Mouse (Mus musculus): ENCODE measurements around the gene Gm14569. TPM values are rescaled to one million over a fixed set of nuclear protein-coding genes. Genes with fewer than 3 reads are reported as not detected.

The Gm14569 gene
- polyA plus RNA-seq (2016; fragmentation: Nextera tagmentation; extraction: Ambion mirVana): not detected in 2 replicates

DNA sequence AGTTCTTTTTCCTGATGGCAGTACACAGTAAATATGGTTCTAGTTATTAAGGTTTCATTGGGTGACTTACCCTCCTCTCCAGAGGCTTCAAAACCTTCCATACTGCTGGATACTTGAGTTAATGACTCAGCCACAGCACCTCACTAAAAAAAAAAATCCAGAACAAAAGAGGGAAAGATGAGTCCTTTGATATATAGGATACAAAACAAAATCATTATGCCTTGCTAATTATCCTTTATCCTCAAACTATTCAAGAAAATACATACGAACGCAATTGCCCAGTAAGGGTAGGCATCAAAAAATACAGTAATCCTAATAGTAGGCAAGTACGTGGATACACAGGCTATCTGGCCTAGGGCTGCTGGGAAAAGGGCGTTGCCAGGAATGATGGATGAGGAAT is at the start of gene Gm14569:
Gene Gm14569 (minus strand): TSS at position 101 of the 400 bp plus-strand sequence.
- 96% methylated on average over 4 of the region's 4 CpGs for WGBS
- no peak for DNase-seq (ENCODE audit: low spot score)
- no peaks in the 10 kb centered on the region for H3K4me1 ChIP-seq (replicated peaks)
- H3K9me3 ChIP-seq: no peaks in the 10 kb centered on the region
- no peak within 1 kb of the TSS for H3K27ac ChIP-seq
- no peak within 1 kb of the TSS for H3K4me3 ChIP-seq
- no peaks in the 10 kb centered on the region for H3K36me3 ChIP-seq
- no peaks in the 10 kb centered on the region for H3K27me3 ChIP-seq (ENCODE audit: insufficient read depth, poor library complexity, severe bottlenecking)

DNA sequence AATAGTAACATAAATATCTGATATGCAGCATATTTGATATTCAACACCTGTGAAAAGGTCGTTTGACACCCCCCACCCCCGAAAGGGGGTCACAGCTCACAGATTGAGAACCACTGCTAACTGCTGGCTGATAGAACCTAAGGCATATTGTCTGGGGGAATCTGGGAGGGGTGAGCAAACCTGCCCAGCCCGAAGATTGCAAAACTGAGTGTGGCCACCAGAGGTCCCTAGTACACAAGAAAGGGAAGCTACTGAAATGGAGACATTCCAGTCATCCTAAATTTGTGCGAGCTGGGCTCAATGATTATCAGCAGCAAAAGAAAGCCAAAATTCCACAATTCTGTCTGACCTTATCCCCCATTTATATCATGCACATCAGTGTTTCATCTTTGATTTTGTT is 42.9 kb upstream of the Gm14569 start:
- Histone ChIP-seq H3K9me3 (no peaks in the 10 kb centered on the region), H3K4me1 (replicated peaks) (no peaks in the 10 kb centered on the region), H3K4me3 (no peak overlapping the region), H3K36me3 (no peaks in the 10 kb centered on the region), H3K27me3 (ENCODE audit: insufficient read depth, poor library complexity, severe bottlenecking) (no peaks in the 10 kb centered on the region), H3K27ac (no peak overlapping the region)
- DNase-seq (ENCODE audit: low spot score): peak; percentile 62
- WGBS: 13% methylated on average over 4 of the region's 4 CpGs

DNA sequence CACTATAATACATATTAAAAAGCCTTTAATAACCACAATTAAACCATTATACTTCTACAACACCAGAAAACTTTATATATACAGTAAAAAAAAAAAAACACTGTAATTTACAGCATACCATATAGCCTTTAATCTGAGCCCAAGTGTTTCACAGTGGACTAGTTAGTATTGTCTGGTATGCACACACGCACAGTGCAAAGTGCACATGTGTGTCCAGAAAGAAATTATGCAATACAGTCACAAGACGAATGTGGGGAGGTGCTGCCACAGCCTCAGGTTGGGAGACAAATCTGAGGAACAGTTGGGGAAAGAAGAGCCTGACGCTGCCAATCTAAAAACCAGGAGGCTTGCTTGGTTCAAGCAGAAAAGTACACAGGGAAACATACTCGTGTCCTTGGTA is 42.1 kb upstream of the Gm14569 start:
- H3K36me3 ChIP-seq: no peaks in the 10 kb centered on the region
- no peak for DNase-seq (ENCODE audit: low spot score)
- H3K27ac ChIP-seq: no peak overlapping the region
- no peaks in the 10 kb centered on the region for H3K27me3 ChIP-seq (ENCODE audit: insufficient read depth, poor library complexity, severe bottlenecking)
- no peak overlapping the region for H3K4me3 ChIP-seq
- no peaks in the 10 kb centered on the region for H3K4me1 ChIP-seq (replicated peaks)
- WGBS: 75% methylated on average over 4 of the region's 4 CpGs
- no peaks in the 10 kb centered on the region for H3K9me3 ChIP-seq

DNA sequence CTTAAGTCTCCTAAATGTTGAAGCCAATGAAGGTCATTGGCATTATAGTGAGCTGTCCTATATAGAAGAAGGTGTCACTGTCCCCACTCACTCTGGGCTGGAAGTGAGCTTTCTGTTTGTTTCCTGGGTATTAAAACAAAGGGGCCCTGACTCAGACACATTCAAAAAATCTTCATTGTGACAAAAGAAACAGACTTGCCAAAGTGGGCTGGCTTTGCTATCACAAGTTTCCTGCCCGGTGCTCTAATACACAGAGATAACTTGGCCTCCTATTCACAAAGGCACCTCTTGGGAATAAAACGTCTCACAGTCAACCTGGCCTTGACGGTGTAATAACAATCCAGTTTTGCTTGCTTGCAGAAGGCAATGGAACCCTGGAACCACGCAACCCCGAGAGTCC is 38.6 kb upstream of the Gm14569 start:
- no peaks in the 10 kb centered on the region for H3K4me1 ChIP-seq (replicated peaks)
- no peaks in the 10 kb centered on the region for H3K9me3 ChIP-seq
- H3K27me3 ChIP-seq (ENCODE audit: insufficient read depth, poor library complexity, severe bottlenecking): no peaks in the 10 kb centered on the region
- no peak for DNase-seq (ENCODE audit: low spot score)
- H3K4me3 ChIP-seq: no peak overlapping the region
- no peak overlapping the region for H3K27ac ChIP-seq
- WGBS: 86% methylated on average over 5 of the region's 5 CpGs
- H3K36me3 ChIP-seq: no peaks in the 10 kb centered on the region

DNA sequence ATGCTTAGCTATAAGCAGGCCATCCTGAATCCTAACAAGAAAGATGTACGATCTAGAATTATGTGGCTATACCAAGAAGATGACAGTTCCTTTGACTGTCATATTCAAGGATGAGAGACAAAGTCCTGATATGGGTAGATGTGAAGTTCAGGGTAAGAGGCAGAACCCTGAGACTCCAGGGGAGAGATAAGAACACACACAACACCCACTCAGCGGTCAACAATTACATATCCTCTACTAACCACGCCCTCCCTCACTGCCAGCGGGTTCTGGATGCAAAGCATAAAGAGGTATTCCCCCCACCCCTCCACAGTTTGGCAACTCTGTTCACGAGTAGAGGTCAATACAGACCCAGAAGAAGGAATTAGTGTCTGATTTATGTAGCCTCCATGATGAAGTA is 32.1 kb upstream of the Gm14569 start:
- Histone ChIP-seq H3K4me1 (replicated peaks) (no peaks in the 10 kb centered on the region), H3K27ac (no peak overlapping the region), H3K36me3 (no peaks in the 10 kb centered on the region), H3K27me3 (ENCODE audit: insufficient read depth, poor library complexity, severe bottlenecking) (no peaks in the 10 kb centered on the region), H3K4me3 (no peak overlapping the region), H3K9me3 (no peaks in the 10 kb centered on the region)
- DNase-seq (ENCODE audit: low spot score): no peak
- WGBS: 76% methylated on average over 5 of the region's 5 CpGs

DNA sequence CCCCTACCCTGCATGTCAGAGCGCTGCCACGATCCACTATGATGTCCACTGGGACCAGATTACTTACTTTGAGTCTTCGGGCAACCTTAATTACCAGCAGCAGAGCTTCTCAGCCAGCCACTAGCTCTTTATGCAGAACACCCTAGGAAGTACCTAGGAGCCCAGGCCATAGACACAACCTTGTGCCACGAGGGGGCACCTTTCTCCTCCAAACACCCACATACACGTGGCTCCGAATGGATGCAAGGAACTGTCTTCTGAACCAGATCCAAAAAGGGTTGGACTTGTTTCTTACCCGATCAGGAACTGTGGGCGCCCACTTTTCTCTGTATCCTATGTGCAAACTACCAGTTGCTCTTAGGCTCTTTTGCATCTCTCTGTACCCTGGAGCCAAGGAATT is 22.1 kb upstream of the Gm14569 start:
- Histone ChIP-seq H3K4me1 (replicated peaks) (no peaks in the 10 kb centered on the region), H3K27me3 (ENCODE audit: insufficient read depth, poor library complexity, severe bottlenecking) (no peaks in the 10 kb centered on the region), H3K36me3 (no peaks in the 10 kb centered on the region), H3K4me3 (no peak overlapping the region), H3K27ac (no peak overlapping the region), H3K9me3 (no peaks in the 10 kb centered on the region)
- WGBS: 45% methylated on average over 8 of the region's 8 CpGs
- no peak for DNase-seq (ENCODE audit: low spot score)

DNA sequence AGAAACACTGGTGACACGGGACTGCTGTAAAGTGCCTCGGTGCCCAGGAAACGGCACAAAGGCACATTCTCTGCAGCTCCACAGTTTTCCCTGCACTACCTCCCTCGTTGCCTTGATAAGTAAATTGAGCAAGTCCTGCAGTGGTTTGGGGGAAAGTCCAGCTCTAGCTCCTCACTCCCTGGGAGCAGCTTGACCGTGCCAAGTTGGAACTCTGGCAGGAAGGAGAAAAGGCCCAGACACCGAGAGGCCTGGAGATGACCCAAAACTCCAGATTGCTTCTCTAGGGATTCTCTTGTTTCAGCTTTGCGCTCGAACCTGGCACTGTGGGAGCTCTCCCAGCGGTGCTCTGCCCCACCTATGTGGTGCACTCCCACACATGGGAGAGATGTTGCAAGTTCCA is 21.6 kb upstream of the Gm14569 start:
- no peaks in the 10 kb centered on the region for H3K36me3 ChIP-seq
- no peaks in the 10 kb centered on the region for H3K27me3 ChIP-seq (ENCODE audit: insufficient read depth, poor library complexity, severe bottlenecking)
- H3K4me3 ChIP-seq: no peak overlapping the region
- no peaks in the 10 kb centered on the region for H3K9me3 ChIP-seq
- no peak for DNase-seq (ENCODE audit: low spot score)
- H3K4me1 ChIP-seq (replicated peaks): no peaks in the 10 kb centered on the region
- WGBS: 67% methylated on average over 9 of the region's 9 CpGs
- H3K27ac ChIP-seq: no peak overlapping the region

DNA sequence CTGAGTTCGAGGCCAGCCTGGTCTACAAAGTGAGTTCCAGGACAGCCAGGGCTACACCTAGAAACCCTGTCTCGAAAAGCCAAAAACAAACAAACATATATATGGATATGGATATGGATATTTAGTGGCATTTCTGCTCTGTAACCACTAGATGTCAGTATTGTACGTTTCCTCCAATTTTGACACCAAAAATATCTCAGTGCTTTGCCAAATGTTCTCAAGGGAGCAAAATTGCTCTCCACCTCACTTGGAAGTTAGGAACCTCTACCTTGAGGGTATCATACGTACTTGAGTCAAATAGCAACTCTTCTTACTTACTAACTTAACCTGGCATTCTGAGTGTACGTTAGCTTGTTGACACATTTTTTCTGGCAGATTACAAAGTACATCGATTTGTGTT is 15.2 kb upstream of the Gm14569 start:
- H3K27ac ChIP-seq: no peak overlapping the region
- no peaks in the 10 kb centered on the region for H3K27me3 ChIP-seq (ENCODE audit: insufficient read depth, poor library complexity, severe bottlenecking)
- no peak for DNase-seq (ENCODE audit: low spot score)
- no peak overlapping the region for H3K4me3 ChIP-seq
- no peaks in the 10 kb centered on the region for H3K4me1 ChIP-seq (replicated peaks)
- no peaks in the 10 kb centered on the region for H3K36me3 ChIP-seq
- no peaks in the 10 kb centered on the region for H3K9me3 ChIP-seq
- WGBS: 60% methylated on average over 6 of the region's 6 CpGs

DNA sequence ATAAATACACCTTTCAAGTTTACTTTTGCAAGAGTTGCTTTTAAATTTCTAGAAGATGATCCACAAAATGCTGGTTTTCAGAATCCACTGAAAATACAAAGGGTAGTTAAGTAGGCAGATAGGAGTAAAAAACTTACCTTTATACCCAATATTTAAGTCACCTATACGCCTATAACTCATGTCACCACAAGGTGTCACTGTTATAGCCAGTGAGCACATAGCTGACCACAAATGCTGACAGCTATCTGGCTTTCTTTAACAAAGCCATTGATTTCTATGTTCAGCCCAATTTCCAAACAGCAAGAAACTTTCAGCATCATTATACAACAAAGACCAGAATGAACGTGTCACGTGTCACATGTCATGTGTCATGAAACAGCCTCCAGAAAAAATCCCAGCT is 2.1 kb downstream of the Gm14569 start:
- H3K27me3 ChIP-seq (ENCODE audit: insufficient read depth, poor library complexity, severe bottlenecking): no peaks in the 10 kb centered on the region
- WGBS: 28% methylated on average over 3 of the region's 3 CpGs
- H3K4me3 ChIP-seq: no peak overlapping the region
- DNase-seq (ENCODE audit: low spot score): no peak
- no peak overlapping the region for H3K27ac ChIP-seq
- no peaks in the 10 kb centered on the region for H3K36me3 ChIP-seq
- H3K4me1 ChIP-seq (replicated peaks): no peaks in the 10 kb centered on the region
- H3K9me3 ChIP-seq: no peaks in the 10 kb centered on the region

DNA sequence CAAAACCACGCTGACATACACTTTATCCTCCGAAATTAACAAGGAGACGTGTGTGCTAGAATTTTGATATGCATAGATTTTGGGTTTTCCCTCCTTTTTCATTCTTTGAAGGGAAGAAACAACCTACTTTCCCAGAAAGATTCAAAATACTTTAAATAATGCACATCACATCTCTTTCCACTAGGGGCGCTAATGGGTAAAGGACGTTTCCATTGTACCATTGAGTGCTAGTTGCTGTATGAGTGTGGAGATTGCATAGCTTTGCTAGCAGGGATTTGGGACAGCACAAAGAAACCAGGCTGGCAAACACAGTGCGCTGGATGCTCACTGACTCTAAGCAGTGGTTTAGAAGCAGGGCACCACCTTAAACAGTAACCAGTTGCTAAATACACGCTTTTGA is 3.6 kb downstream of the Gm14569 start:
- Histone ChIP-seq H3K4me3 (no peak overlapping the region), H3K4me1 (replicated peaks) (no peaks in the 10 kb centered on the region), H3K36me3 (no peaks in the 10 kb centered on the region), H3K9me3 (no peaks in the 10 kb centered on the region), H3K27ac (no peak overlapping the region), H3K27me3 (ENCODE audit: insufficient read depth, poor library complexity, severe bottlenecking) (no peaks in the 10 kb centered on the region)
- WGBS: 42% methylated on average over 7 of the region's 7 CpGs
- DNase-seq (ENCODE audit: low spot score): no peak

DNA sequence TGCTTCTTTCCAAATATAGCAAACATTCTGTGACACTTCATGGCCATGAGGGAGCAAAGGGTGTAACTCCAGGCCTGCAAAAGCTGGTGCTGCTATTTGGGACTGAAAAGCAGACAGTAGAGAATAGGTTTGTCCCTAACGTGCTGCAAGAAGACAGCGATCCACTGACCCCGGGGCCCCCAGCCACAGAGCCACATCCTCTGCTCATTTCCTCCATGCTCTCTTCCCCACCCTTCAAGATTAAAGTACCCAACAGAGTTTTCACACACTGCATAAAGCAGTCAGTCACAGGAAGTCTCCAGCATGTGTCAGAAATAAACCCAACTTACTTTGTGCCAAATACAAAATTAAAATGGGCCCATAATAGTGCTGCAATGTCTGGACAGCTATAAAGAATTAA is 16.8 kb downstream of the Gm14569 start:
- Histone ChIP-seq H3K27ac (no peak overlapping the region), H3K36me3 (no peaks in the 10 kb centered on the region), H3K4me3 (no peak overlapping the region), H3K4me1 (replicated peaks) (no peaks in the 10 kb centered on the region), H3K27me3 (ENCODE audit: insufficient read depth, poor library complexity, severe bottlenecking) (no peaks in the 10 kb centered on the region), H3K9me3 (no peaks in the 10 kb centered on the region)
- WGBS: 84% methylated on average over 3 of the region's 3 CpGs
- DNase-seq (ENCODE audit: low spot score): no peak

DNA sequence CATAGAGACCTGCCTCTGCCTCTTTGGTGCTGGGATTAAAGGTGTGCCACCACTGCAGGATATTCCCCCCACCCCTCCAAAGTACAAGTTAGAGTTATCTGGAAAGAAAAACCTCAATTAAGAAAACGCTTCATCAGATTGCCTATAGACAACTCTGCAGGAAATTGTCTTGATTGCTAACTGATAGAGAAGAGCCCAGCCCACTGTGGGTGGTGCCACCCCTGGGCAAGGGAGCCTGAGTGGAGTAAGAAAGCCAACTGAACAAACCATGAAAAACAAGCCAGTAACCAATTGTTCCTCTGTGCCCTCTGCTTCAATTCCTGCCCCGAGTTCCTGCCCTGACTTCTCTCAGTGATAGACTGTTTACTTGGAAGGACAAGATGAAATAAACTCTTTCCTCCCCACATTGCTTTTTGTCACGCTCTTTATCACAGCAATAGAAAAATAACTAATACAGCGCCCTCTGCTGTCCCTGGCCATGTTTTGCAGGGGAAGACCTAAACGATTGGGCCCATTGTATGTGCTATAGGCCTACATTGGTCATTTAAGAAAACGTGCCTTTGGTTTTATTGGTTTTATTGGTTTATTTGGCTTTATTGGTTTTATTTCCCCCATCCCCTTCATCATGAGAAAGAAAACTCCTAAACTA is 17.4 kb downstream of the Gm14569 start:
- Histone ChIP-seq H3K36me3 (no peaks in the 10 kb centered on the region), H3K27me3 (ENCODE audit: insufficient read depth, poor library complexity, severe bottlenecking) (no peaks in the 10 kb centered on the region), H3K4me3 (no peak overlapping the region), H3K9me3 (no peaks in the 10 kb centered on the region), H3K27ac (no peak overlapping the region), H3K4me1 (replicated peaks) (no peaks in the 10 kb centered on the region)
- 55% methylated on average over 6 of the region's 6 CpGs for WGBS
- DNase-seq (ENCODE audit: low spot score): no peak

DNA sequence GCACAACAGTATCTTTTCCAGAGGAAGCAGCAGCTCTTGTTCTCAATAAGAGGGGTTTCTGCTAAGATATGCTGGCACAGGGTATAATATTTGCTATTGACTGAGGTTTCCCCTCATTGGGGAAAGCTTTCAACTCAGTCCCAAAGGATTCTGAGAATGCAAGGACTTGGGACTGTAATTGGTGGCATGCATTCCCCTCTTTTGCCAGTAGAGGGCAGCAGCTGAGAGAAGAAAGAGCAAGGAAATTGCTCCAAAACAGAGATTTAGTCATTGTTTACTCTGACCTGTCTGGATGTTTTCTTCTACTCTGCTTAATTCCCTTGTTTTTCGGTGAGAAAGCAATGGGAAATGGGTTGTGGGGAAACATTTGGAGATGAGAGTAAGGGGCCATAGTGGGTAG is 35.6 kb downstream of the Gm14569 start:
- 33% methylated on average over 1 of the region's 1 CpGs for WGBS

DNA sequence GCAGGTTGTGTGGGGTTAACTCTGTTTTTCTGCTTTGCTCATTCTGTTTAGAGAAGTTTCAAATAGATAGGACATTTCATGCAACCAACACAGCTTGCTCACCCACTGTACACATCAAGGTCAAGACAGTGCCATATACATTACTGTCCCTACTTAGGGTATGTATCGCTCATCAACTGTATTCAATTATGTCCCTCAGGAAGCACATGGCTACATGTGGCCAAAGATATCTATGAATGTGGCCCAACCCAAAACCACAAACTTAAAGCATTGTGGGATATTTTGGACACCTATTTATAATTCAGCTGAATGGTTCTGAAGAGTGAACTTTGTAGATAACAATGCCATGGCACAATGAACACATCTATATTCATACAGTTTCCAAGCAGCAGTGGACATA is 53.7 kb downstream of the Gm14569 start:
- Histone ChIP-seq H3K27ac (no peak overlapping the region), H3K9me3 (no peaks in the 10 kb centered on the region), H3K36me3 (no peaks in the 10 kb centered on the region), H3K4me3 (no peak overlapping the region), H3K4me1 (replicated peaks) (no peaks in the 10 kb centered on the region), H3K27me3 (ENCODE audit: insufficient read depth, poor library complexity, severe bottlenecking) (no peaks in the 10 kb centered on the region)
- no peak for DNase-seq (ENCODE audit: low spot score)
- 98% methylated on average over 1 of the region's 1 CpGs for WGBS

More for the DNA sequence above, 35.6 kb downstream of the Gm14569 start:
- Histone ChIP-seq H3K27ac (no peak overlapping the region), H3K4me1 (replicated peaks) (no peaks in the 10 kb centered on the region), H3K36me3 (no peaks in the 10 kb centered on the region), H3K4me3 (no peak overlapping the region), H3K27me3 (ENCODE audit: insufficient read depth, poor library complexity, severe bottlenecking) (no peaks in the 10 kb centered on the region), H3K9me3 (no peaks in the 10 kb centered on the region)
- DNase-seq (ENCODE audit: low spot score): peak; percentile 9
